Mouse (Mus musculus): ENCODE results near the gene Mars.

GRCm38 (mm10) chr10:127266112-127267091 is 45.2 kb downstream of the Mars start, which contains the start of gene Dctn2:
- TF ChIP-seq CTCF (IDR thresholded peaks at IDR 0.05; ENCODE audit: borderline replicate concordance, insufficient read depth, low read length) (no peak), POLR2A (IDR thresholded peaks at IDR 0.05; ENCODE audit: low read depth, low read length) (peak; percentile 60)
